Mouse (Mus musculus): Measurements from ENCODE around the gene Siah1a. TPM values are rescaled to one million over a fixed set of nuclear protein-coding genes. Genes with fewer than 3 reads are reported as not detected.

Siah1a gene
- polyA plus RNA-seq, 1 experiment, result 26.5 TPM

DNA sequence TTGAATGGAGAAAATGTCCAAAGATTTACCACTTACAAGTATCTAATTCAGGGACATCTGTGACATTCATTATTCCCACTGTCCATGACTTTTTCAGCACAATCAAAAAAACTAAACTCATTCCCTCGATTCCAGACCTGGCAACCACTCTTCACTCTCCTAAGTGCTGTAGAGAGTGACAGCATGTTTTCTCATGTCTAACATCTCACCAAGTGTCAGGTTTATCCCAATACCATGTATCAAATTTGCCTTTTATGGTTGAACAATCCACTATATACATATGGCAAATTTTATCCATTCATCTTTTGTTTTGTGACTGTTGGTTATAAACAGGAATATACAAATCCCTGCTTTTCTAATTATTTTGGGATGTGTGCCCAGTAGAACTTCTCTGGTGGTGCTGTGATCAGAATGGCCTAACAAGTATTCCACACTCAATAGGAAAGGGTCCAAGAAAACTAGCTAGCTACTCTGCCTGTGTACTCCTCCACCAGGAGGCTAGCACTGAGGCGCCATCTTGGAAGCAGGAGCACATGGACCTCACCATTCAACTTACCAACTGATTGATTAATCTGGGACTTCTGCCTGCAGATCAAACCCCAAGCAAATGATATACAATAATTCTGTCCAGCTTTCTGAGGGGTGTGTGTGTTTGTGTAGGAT lies 27.3 kb downstream of the Siah1a start:
- Histone ChIP-seq H3K4me1 (ENCODE audit: control insufficient read depth, insufficient read depth, low read length) (no peaks in the 10 kb centered on the region), H3K4me3 (ENCODE audit: control insufficient read depth, low read depth, low read length) (no peak overlapping the region), H3K27me3 (ENCODE audit: control insufficient read depth, insufficient read depth, low read length) (no peaks in the 10 kb centered on the region), H3K27ac (ENCODE audit: control insufficient read depth, insufficient read depth, low read depth, low read length) (no peak overlapping the region), H3K36me3 (ENCODE audit: control insufficient read depth, insufficient read depth, low read length) (no peaks in the 10 kb centered on the region)
- no peak for TF ChIP-seq CTCF (IDR thresholded peaks at IDR 0.05; ENCODE audit: control insufficient read depth, insufficient read depth, insufficient replicate concordance, low read depth, low read length)
- TF ChIP-seq POLR2A (IDR thresholded peaks at IDR 0.05; ENCODE audit: control insufficient read depth, low read depth, low read length), result no peak

DNA sequence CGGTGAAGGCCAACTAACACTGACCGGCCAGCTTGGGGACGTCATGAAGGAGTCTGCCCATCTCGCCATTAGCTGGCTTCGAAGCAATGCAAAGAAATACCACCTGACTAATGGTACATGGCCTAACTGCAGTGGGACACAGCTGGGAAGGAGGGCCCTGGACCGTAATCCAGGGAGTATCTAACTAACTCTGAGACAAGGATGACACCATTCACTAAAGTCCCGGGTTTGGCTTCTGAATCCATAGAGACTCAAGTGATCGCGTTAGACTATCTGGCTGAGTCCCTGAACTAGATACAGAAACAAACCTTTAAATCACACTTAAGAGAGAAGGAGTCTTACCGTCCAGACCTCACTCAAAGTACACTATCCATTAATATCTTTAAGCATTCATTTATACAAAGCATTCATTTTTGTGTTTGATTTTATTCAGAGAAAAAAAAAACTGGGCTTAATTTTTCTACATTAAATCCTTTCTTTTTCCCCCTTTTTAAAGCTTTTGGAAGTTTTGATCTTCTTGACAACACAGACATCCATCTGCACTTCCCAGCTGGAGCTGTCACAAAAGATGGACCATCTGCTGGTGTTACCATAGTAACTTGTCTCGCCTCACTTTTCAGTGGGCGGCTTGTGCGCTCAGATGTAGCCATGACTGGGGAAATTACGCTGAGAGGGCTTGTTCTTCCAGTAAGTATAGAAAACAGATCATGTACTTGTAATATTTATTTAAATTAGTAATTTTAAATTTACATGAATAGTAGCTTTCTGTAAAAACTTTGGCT lies 32.1 kb downstream of the Siah1a start:
- Histone ChIP-seq H3K27ac (ENCODE audit: control insufficient read depth, insufficient read depth, low read depth, low read length) (no peak overlapping the region), H3K27me3 (ENCODE audit: control insufficient read depth, insufficient read depth, low read length) (no peaks in the 10 kb centered on the region), H3K36me3 (ENCODE audit: control insufficient read depth, insufficient read depth, low read length) (no peaks in the 10 kb centered on the region; the same call in 1 of the 2 replicates), H3K4me1 (ENCODE audit: control insufficient read depth, insufficient read depth, low read length) (no peaks in the 10 kb centered on the region), H3K4me3 (ENCODE audit: control insufficient read depth, low read depth, low read length) (no peak overlapping the region)
- TF ChIP-seq CTCF (IDR thresholded peaks at IDR 0.05; ENCODE audit: control insufficient read depth, insufficient read depth, insufficient replicate concordance, low read depth, low read length), result no peak
- TF ChIP-seq POLR2A (IDR thresholded peaks at IDR 0.05; ENCODE audit: control insufficient read depth, low read depth, low read length), result no peak

DNA sequence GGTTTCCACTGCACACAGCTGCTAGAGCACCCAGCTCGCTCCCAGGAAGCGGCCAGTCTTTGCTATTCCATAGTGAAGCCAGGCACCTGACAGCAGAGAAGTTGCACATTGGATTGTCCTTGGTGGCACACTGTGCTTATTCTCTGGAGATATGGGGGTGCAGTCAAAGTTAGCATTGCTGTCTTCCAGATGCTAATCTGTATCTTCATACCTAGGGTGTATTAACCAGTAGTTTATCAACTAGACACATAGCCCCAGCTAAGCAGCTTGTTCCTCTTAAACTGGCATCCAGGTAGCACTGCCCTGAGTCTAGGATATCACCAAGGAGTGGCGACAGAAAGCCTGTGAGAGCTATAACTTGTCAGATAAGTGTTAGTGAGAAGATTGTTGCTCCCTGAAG lies 33.1 kb downstream of the Siah1a start:
- Histone ChIP-seq H3K4me3 (ENCODE audit: control insufficient read depth, low read depth, low read length) (no peak overlapping the region), H3K27ac (ENCODE audit: control insufficient read depth, insufficient read depth, low read depth, low read length) (no peak overlapping the region), H3K36me3 (ENCODE audit: control insufficient read depth, insufficient read depth, low read length) (no peaks in the 10 kb centered on the region; the same call in 1 of the 2 replicates), H3K27me3 (ENCODE audit: control insufficient read depth, insufficient read depth, low read length) (no peaks in the 10 kb centered on the region), H3K4me1 (ENCODE audit: control insufficient read depth, insufficient read depth, low read length) (no peaks in the 10 kb centered on the region)
- TF ChIP-seq CTCF (IDR thresholded peaks at IDR 0.05; ENCODE audit: control insufficient read depth, insufficient read depth, insufficient replicate concordance, low read depth, low read length), result no peak
- TF ChIP-seq POLR2A (IDR thresholded peaks at IDR 0.05; ENCODE audit: control insufficient read depth, low read depth, low read length), result no peak

DNA sequence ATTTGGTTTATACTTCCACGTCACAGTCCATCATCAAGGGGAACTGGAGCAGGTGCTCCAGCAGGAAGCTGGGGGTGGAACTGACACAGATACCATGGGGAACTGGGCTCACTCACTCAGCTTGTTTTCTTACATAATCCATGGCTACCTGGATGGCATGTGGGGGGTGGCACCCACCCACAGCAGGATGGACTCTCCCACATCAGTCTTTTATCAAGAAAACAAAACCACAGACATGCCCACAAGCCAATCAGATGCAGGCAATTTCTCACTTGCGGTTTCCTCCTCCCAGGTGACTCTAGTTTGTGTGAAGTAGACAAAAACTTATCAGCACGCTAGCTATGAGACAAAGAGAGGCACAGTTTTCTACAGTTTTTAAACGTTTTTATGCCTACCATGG lies 37.9 kb downstream of the Siah1a start:
- Histone ChIP-seq H3K27me3 (ENCODE audit: control insufficient read depth, insufficient read depth, low read length) (no peaks in the 10 kb centered on the region), H3K4me3 (ENCODE audit: control insufficient read depth, low read depth, low read length) (no peak overlapping the region), H3K27ac (ENCODE audit: control insufficient read depth, insufficient read depth, low read depth, low read length) (no peak overlapping the region), H3K4me1 (ENCODE audit: control insufficient read depth, insufficient read depth, low read length) (no peaks in the 10 kb centered on the region), H3K36me3 (ENCODE audit: control insufficient read depth, insufficient read depth, low read length) (no peaks in the 10 kb centered on the region)
- no peak for TF ChIP-seq CTCF (IDR thresholded peaks at IDR 0.05; ENCODE audit: control insufficient read depth, insufficient read depth, insufficient replicate concordance, low read depth, low read length)
- no peak for TF ChIP-seq POLR2A (IDR thresholded peaks at IDR 0.05; ENCODE audit: control insufficient read depth, low read depth, low read length)

DNA sequence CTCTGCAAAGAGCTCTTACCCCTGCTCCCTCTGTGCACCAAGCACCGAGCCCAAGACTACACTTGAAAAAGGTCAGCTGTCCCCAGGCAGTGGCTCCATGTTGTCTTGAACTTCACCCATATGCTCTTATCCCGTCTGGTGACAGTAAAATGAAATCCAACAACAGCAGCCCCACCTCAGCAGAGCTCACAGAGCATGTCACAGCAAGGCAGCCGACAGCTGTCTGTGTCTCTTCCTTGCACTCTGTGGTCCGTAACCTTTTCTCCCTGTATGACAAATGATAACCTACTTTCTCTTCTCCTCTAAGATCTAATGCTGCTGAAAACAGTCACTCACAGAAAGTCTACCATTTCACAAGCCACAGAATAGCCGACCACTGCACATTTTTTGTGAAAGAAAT lies 39.0 kb downstream of the Siah1a start:
- Histone ChIP-seq H3K36me3 (ENCODE audit: control insufficient read depth, insufficient read depth, low read length) (no peaks in the 10 kb centered on the region), H3K4me1 (ENCODE audit: control insufficient read depth, insufficient read depth, low read length) (no peaks in the 10 kb centered on the region), H3K27ac (ENCODE audit: control insufficient read depth, insufficient read depth, low read depth, low read length) (no peak overlapping the region), H3K4me3 (ENCODE audit: control insufficient read depth, low read depth, low read length) (no peak overlapping the region), H3K27me3 (ENCODE audit: control insufficient read depth, insufficient read depth, low read length) (no peaks in the 10 kb centered on the region)
- no peak for TF ChIP-seq CTCF (IDR thresholded peaks at IDR 0.05; ENCODE audit: control insufficient read depth, insufficient read depth, insufficient replicate concordance, low read depth, low read length)
- TF ChIP-seq POLR2A (IDR thresholded peaks at IDR 0.05; ENCODE audit: control insufficient read depth, low read depth, low read length), result no peak

DNA sequence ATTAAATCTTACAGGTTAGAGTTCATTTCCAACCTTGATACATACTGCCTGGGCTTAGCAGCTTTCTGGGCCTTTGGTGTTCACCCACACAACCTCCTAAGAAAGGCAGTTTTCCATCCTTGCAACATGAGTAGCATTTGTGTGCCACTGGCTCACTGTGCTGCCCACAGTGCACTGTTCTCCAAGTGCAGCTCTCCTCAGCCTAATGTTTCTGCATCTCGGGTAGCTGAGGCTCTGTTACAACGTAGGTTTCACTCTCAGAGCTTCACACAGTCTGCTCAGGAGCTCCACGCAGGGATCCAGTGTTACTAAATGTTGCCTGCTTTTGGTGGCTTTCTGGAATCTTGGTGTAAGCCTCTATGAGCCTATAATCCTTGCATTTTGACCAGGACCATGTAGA lies 40.4 kb downstream of the Siah1a start:
- no peak overlapping the region for H3K4me3 ChIP-seq (ENCODE audit: control insufficient read depth, low read depth, low read length)
- TF ChIP-seq CTCF (IDR thresholded peaks at IDR 0.05; ENCODE audit: control insufficient read depth, insufficient read depth, insufficient replicate concordance, low read depth, low read length) (no peak), POLR2A (IDR thresholded peaks at IDR 0.05; ENCODE audit: control insufficient read depth, low read depth, low read length) (no peak)
- H3K36me3 ChIP-seq (ENCODE audit: control insufficient read depth, insufficient read depth, low read length), result no peaks in the 10 kb centered on the region
- H3K27me3 ChIP-seq (ENCODE audit: control insufficient read depth, insufficient read depth, low read length), result no peaks in the 10 kb centered on the region
- no peaks in the 10 kb centered on the region for H3K4me1 ChIP-seq (ENCODE audit: control insufficient read depth, insufficient read depth, low read length)
- H3K27ac ChIP-seq (ENCODE audit: control insufficient read depth, insufficient read depth, low read depth, low read length), result no peak overlapping the region

DNA sequence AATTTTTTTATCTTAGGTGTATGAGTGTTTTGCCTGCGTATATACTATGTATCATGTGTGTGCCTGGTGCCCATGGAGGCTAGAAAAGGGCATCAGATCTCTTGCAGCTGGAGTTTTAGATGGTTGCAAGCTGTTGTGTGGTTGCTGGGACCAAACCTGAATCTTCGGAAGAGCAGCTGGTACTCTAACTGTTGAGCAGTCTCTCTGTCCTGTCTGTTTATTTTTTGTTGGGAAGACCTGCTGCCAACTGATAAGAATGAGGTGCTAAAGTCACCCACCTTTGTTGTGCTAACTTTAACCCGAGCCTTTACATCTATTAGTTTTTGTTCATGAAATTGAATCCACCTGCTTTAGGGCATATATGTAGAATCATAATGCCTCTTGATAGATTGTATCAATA lies 43.3 kb downstream of the Siah1a start:
- Histone ChIP-seq H3K4me3 (ENCODE audit: control insufficient read depth, low read depth, low read length) (no peak overlapping the region), H3K27me3 (ENCODE audit: control insufficient read depth, insufficient read depth, low read length) (no peaks in the 10 kb centered on the region), H3K27ac (ENCODE audit: control insufficient read depth, insufficient read depth, low read depth, low read length) (no peak overlapping the region), H3K4me1 (ENCODE audit: control insufficient read depth, insufficient read depth, low read length) (0 out of 2 replicates have a peak, but pooled peaks cover 2% of the 10 kb centered on the region), H3K36me3 (ENCODE audit: control insufficient read depth, insufficient read depth, low read length) (no peaks in the 10 kb centered on the region)
- TF ChIP-seq CTCF (IDR thresholded peaks at IDR 0.05; ENCODE audit: control insufficient read depth, insufficient read depth, insufficient replicate concordance, low read depth, low read length), result no peak
- TF ChIP-seq POLR2A (IDR thresholded peaks at IDR 0.05; ENCODE audit: control insufficient read depth, low read depth, low read length), result no peak

Data from testis, adult 2 months (tissue).